In genomic region chr1:20787046-20787445, GRCm38 (mm10) we compare ENCODE assay signal across 29 mouse cellular contexts. TPM values are rescaled to one million over a fixed set of nuclear protein-coding genes. Genes with fewer than 3 reads are reported as not detected.
"Had no signal": no experiment of that assay in that cellular context is flagged by ENCODE, and none has a peak within 500 bp of the region (broad histone marks: within the 10 kb centered on the region; RNA-seq: fewer than 3 reads in every experiment).

No protein-coding gene starts in this region.

- ATAC-seq: liver, embryonic 12.5 days; midbrain, embryonic 15.5 days had no signal

- H3K4me2 ChIP-seq: limb, embryonic 13.5 days; liver, embryonic 12.5 days; liver, embryonic 15.5 days; lung, embryonic 15.5 days; midbrain, embryonic 15.5 days; neural tube, embryonic 12.5 days; neural tube, embryonic 15.5 days had no signal

- DNase-seq: kidney, adult 18-20 months; kidney, adult 9 months; kidney, postnatal 10 days; kidney, postnatal 36 days; layer of hippocampus, postnatal 36 days; liver; lung, adult 18-20 months; lung, postnatal 10 days; lung, postnatal 36 days; right cerebral cortex, adult 18-20 months; right cerebral cortex, postnatal 14 days; right cerebral cortex, postnatal 4 days; thymus, postnatal 25 days had no signal

- H3K27ac ChIP-seq: left cerebral cortex, adult 2 months; limb, embryonic 13.5 days; liver, embryonic 12.5 days; liver, embryonic 15.5 days; lung, embryonic 15.5 days; midbrain, embryonic 10.5 days; midbrain, embryonic 15.5 days; neural tube, embryonic 12.5 days; neural tube, embryonic 15.5 days; stomach, postnatal 0 days had no signal

- H3K9me3 ChIP-seq: limb, embryonic 13.5 days; liver, embryonic 12.5 days; liver, embryonic 15.5 days; lung, embryonic 15.5 days; megakaryocyte, embryonic 14.5 days; midbrain, embryonic 10.5 days; midbrain, embryonic 15.5 days; neural tube, embryonic 12.5 days; neural tube, embryonic 15.5 days had no signal

- H3K9ac ChIP-seq: limb, embryonic 13.5 days; liver, embryonic 12.5 days; liver, embryonic 15.5 days; lung, embryonic 15.5 days; midbrain, embryonic 15.5 days; neural tube, embryonic 12.5 days; neural tube, embryonic 15.5 days had no signal

- H3K4me3 ChIP-seq: left cerebral cortex, adult 2 months; limb, embryonic 13.5 days; liver, embryonic 12.5 days; liver, embryonic 15.5 days; lung, embryonic 15.5 days; megakaryocyte, embryonic 14.5 days; midbrain, embryonic 10.5 days; midbrain, embryonic 15.5 days; neural tube, embryonic 12.5 days; neural tube, embryonic 15.5 days had no signal

- H3K4me1 ChIP-seq: liver, embryonic 12.5 days; liver, embryonic 15.5 days; lung, embryonic 15.5 days; midbrain, embryonic 15.5 days; neural tube, embryonic 12.5 days; neural tube, embryonic 15.5 days had no signal

- H3K36me3 ChIP-seq: limb, embryonic 13.5 days; liver, embryonic 12.5 days; liver, embryonic 15.5 days; lung, embryonic 15.5 days; midbrain, embryonic 10.5 days; midbrain, embryonic 15.5 days; neural tube, embryonic 12.5 days; neural tube, embryonic 15.5 days had no signal

- H3K27me3 ChIP-seq: limb, embryonic 13.5 days; liver, embryonic 15.5 days; lung, embryonic 15.5 days; midbrain, embryonic 15.5 days; neural tube, embryonic 12.5 days; neural tube, embryonic 15.5 days had no signal

RNA-seq across cellular contexts. Expression of gene Il17f, which starts 3.4 kb away (rescaled TPM):
- total RNA-seq: layer of hippocampus, adult 8-10 months; layer of hippocampus, postnatal 36 days; left cerebral cortex, adult 2 months; left cerebral cortex, postnatal 10 days had no signal
- polyA plus RNA-seq: liver, embryonic 15.5 days; lung, embryonic 15.5 days; midbrain, embryonic 10.5 days; midbrain, embryonic 15.5 days; neural tube, embryonic 15.5 days; stomach, embryonic 14.5 days; stomach, postnatal 0 days had no signal

RNA-seq across cellular contexts. Expression of gene Il17a, which starts 56.3 kb away (rescaled TPM):
- total RNA-seq: layer of hippocampus, adult 8-10 months; layer of hippocampus, postnatal 10 days; layer of hippocampus, postnatal 36 days; left cerebral cortex, adult 2 months; left cerebral cortex, postnatal 10 days; left cerebral cortex, postnatal 36 days had no signal
- polyA plus RNA-seq: limb, embryonic 13.5 days; liver, embryonic 12.5 days; liver, embryonic 15.5 days; lung, embryonic 15.5 days; midbrain, embryonic 10.5 days; midbrain, embryonic 15.5 days; neural tube, embryonic 12.5 days; neural tube, embryonic 15.5 days; stomach, embryonic 14.5 days; stomach, postnatal 0 days had no signal
